Mouse (Mus musculus) midbrain, postnatal 0 days (tissue): ENCODE results near the gene Ddx10. TPM values are rescaled to one million over a fixed set of nuclear protein-coding genes. Genes with fewer than 3 reads are reported as not detected.

Source experiments
- ATAC-seq: fragments of 200-750 bp; cut with Nextera tagmentation; 2 replicates; pipeline ENCODE4 v1.8.0; 2017; ENCODE audit warnings: moderate number of reproducible peaks, mild to moderate bottlenecking, moderate TSS enrichment, moderate library complexity; ENCODE audit not compliant: low FRiP score
- DNase-seq: peaks from one replicate; pipeline ENCODE4 v3.0.0-alpha.2; 2015; ENCODE audit warnings: low spot score
- H3K27ac ChIP-seq: fragments of 300-500 bp; sonication (generic); 2 replicates; pipeline ENCODE4 v1.5.1; 2014; ENCODE audit warnings: low read depth, mild to moderate bottlenecking, low read length, mixed read lengths
- H3K27me3 ChIP-seq: fragments of 300-500 bp; sonication (generic); 2 replicates; pipeline ENCODE4 v1.6.1; 2014; ENCODE audit warnings: low read length, control low read depth, mixed read lengths; ENCODE audit not compliant: insufficient read depth
- H3K36me3 ChIP-seq: fragments of 300-500 bp; sonication (generic); 2 replicates; pipeline ENCODE4 v1.6.1; 2014; ENCODE audit warnings: low read length, control low read depth, mixed read lengths; ENCODE audit not compliant: insufficient read depth
- H3K4me1 ChIP-seq: fragments of 300-500 bp; sonication (generic); 2 replicates; pipeline ENCODE4 v1.6.1; 2014; ENCODE audit warnings: mild to moderate bottlenecking, control low read depth, antibody characterized with exemption, low read length, mixed read lengths; ENCODE audit not compliant: insufficient read depth
- H3K4me2 ChIP-seq: fragments of 300-500 bp; sonication (generic); 2 replicates; pipeline ENCODE4 v1.6.1; 2014; ENCODE audit warnings: low read depth, mild to moderate bottlenecking, low read length, mixed read lengths; ENCODE audit not compliant: poor library complexity, severe bottlenecking
- H3K4me3 ChIP-seq: fragments of 300-500 bp; sonication (generic); 2 replicates; pipeline ENCODE4 v1.5.1; 2014; ENCODE audit warnings: low read depth, mild to moderate bottlenecking, low read length, moderate library complexity
- H3K9ac ChIP-seq: fragments of 300-500 bp; sonication (generic); replicated peaks from 2 replicates; pipeline ENCODE4 v1.6.1; 2014; ENCODE audit warnings: mild to moderate bottlenecking, low read length, moderate library complexity, mixed read lengths; ENCODE audit not compliant: poor library complexity, severe bottlenecking
- H3K9me3 ChIP-seq: fragments of 300-500 bp; sonication (generic); 2 replicates; pipeline ENCODE4 v1.6.1; 2016; ENCODE audit warnings: low read length, control low read depth
- CTCF ChIP-seq: IDR thresholded peaks from 2 replicates; pipeline ENCODE4 v1.5.1; 2016; ENCODE audit warnings: antibody characterized with exemption, mild to moderate bottlenecking
- WGBS: fragments of 180-500 bp; shearing (Covaris S2); extraction: QIAGEN DNeasy Blood & Tissue Kit; methylation state at CpG from one replicate; pipeline ENCODE4 v1.1.7; 2014; 5-methylcytosine and 5-hydroxymethylcytosine counted together
- polyA plus RNA-seq: library from polyadenylated mRNA; unstranded; fragments of >200 nt; fragmentation: Nextera tagmentation; extraction: Ambion mirVana; gene quantifications from 2 replicates; pipeline ENCODE4 v1.2.1, GENCODE M21; 2015
- total RNA-seq: library from RNA; depleted of rRNA; stranded (reverse); fragments of >200 nt; gene quantifications from 2 replicates; pipeline ENCODE4 v1.2.3, GENCODE M21; 2014

Gene Ddx10
- total and polyA plus RNA-seq, 2 experiments from 2014 or later = 10.0 to 19.3 TPM

DNA sequence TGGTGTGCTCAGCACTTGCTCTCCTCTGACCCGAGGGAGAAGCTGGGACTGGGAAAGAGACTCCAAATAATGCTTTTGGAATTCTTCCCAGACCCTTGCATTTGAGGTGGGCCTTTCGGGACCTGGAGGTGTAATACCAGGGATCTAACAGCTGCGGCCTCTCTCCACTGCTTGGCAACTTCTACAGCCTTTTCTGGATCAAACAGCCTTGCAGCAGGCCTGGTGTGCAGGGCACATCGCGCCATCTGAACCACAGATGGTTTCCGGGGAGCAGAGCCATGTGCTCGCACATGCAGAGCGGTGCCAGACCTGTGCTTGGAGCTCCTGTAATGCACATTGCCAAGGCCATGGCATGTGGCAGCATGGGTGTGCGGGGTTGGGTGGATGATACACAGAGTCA lies 175.8 kb downstream of the Ddx10 start:
- TF ChIP-seq CTCF = no peak
- H3K27me3 ChIP-seq = no peaks in the 10 kb centered on the region
- no peak overlapping the region for H3K9ac ChIP-seq
- H3K36me3 ChIP-seq = no peaks in the 10 kb centered on the region
- H3K9me3 ChIP-seq = no peaks in the 10 kb centered on the region
- no peak overlapping the region for H3K27ac ChIP-seq
- no peak overlapping the region for H3K4me3 ChIP-seq
- peak; percentile 76 for DNase-seq
- no peaks in the 10 kb centered on the region for H3K4me1 ChIP-seq
- H3K4me2 ChIP-seq = no peak overlapping the region
- no peak for ATAC-seq
- WGBS = 79% methylated on average over 9 of the region's 9 CpGs

DNA sequence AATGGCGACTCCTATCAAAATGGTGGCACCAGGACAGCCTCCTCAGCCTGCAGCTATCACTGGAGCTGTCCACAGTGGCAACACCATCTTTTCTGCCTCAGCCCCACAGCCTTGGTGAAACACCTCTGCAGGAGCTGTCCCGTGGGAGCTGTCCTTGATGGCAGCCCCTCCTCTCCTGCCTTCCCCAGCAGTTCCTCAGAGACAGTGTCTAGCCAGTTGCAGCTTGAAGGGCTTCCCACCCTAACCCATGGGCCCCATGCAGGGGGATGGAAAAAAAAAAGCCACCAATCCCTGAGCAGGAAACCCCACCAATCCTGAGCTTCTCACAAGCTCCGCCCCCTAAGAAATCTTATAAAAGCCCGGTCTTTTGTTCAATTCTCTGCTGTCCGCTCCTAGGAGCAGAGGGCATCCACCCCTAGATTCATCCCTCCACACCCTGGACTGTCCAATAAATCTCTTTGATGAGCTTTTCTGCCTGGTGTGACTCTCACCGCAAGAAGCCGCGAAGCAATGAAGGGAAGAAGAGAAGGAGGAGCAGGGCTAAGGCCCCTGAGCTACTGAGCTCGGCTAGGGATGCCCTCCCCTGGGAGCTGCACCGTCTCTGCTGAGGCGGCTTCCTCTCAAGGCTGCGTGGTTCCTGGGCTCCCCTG lies 176.9 kb downstream of the Ddx10 start:
- no peak for TF ChIP-seq CTCF
- Histone ChIP-seq H3K9ac (no peak overlapping the region), H3K4me2 (no peak overlapping the region), H3K36me3 (no peaks in the 10 kb centered on the region), H3K4me1 (no peaks in the 10 kb centered on the region), H3K27me3 (no peaks in the 10 kb centered on the region), H3K4me3 (no peak overlapping the region), H3K9me3 (no peaks in the 10 kb centered on the region), H3K27ac (no peak overlapping the region)
- ATAC-seq (no peak), DNase-seq (no peak)
- 65% methylated on average over 12 of the region's 12 CpGs for WGBS

DNA sequence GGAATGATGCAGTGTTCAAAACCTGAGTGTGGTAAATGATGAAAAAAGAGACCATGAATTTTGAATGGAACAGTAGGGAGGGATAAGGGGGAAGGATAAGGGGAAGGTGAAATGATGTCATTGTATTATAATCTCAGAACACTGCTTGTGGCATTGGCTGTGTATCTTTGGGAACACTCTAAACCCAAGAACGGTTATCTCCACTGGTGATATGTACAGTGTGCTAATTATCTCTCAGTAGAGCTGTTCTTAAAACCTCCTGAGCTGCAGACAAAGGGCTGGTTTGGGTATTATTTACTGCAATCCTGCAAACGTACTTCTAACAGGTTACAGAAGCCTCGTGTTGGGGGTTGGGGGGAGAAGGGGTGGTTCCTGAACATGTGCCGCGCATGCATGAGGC lies 179.7 kb downstream of the Ddx10 start:
- TF ChIP-seq CTCF = no peak
- Histone ChIP-seq H3K4me1 (no peaks in the 10 kb centered on the region), H3K4me2 (no peak overlapping the region), H3K36me3 (no peaks in the 10 kb centered on the region), H3K9ac (no peak overlapping the region), H3K4me3 (no peak overlapping the region), H3K9me3 (no peaks in the 10 kb centered on the region), H3K27ac (no peak overlapping the region), H3K27me3 (no peaks in the 10 kb centered on the region)
- 85% methylated on average over 5 of the region's 5 CpGs for WGBS
- ATAC-seq (no peak), DNase-seq (no peak)

DNA sequence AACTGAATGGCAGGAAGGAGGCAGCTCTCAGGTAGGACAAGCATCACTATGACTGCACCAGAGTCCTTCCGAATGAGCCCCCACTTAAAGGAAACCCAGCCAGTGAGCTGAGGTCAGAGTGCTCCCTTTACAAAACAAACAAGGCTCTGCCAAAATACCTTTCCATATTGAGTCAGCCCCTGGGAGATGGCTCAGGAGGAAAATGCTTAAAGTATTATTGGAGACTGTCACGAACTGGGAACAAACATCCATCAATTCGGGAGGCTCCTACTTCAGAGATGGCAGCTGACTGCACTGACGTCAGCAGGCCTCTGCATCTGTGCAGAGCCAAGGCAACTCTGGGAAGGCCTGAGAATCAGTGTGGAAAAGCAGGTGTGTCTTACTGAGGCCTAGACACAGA lies 181.4 kb downstream of the Ddx10 start:
- TF ChIP-seq CTCF = no peak
- Histone ChIP-seq H3K27me3 (no peaks in the 10 kb centered on the region), H3K4me3 (no peak overlapping the region), H3K27ac (no peak overlapping the region), H3K9me3 (no peaks in the 10 kb centered on the region; the same call in 1 of the 2 replicates), H3K4me1 (no peaks in the 10 kb centered on the region), H3K9ac (no peak overlapping the region), H3K36me3 (no peaks in the 10 kb centered on the region), H3K4me2 (no peak overlapping the region)
- ATAC-seq (no peak), DNase-seq (no peak)
- WGBS = 54% methylated on average over 4 of the region's 4 CpGs

DNA sequence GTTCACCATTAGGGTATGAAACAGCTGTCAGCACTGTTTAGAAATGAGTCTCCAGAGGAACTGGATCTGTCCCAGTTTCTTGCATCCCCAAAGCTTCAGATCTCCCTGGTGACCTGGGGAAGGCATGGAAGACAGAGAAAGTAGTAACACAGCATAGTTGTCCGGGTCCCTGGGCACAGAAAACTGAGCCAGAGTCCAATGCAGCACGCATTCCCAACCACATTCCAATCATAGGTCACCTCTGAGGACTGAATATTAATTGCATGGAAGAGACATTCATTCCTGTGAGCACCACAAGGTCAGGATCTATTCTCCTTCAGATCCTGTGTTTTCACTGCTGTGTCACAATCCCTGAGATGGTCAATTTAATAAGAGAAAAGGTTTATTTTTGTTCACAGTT lies 182.8 kb downstream of the Ddx10 start:
- Histone ChIP-seq H3K9me3 (no peaks in the 10 kb centered on the region; the same call in 1 of the 2 replicates), H3K4me3 (no peak overlapping the region), H3K4me1 (no peaks in the 10 kb centered on the region), H3K36me3 (no peaks in the 10 kb centered on the region), H3K4me2 (no peak overlapping the region), H3K27ac (no peak overlapping the region), H3K9ac (no peak overlapping the region), H3K27me3 (no peaks in the 10 kb centered on the region)
- DNase-seq = no peak
- TF ChIP-seq CTCF = no peak
- no peak for ATAC-seq
- 66% methylated on average over 2 of the region's 2 CpGs for WGBS

DNA sequence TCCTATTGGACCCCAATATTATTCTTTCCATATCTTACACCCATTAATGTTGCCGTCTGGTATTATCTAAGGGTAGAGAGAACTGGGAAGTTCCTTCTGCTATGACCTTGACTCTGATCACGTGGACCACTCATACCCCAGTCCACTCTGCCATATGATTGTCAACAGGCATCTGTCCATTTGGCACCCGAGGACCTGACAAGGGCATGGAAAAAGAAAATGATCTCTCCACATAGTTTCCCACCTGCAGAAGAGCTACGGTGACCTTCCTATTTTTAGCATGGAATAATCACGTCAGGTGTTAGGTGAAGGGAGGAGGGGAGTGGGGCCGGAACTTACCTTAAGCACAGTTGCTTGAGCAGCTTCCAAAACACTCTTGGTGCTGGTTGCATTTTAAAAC lies 183.3 kb downstream of the Ddx10 start:
- H3K27ac ChIP-seq = no peak overlapping the region
- no peak overlapping the region for H3K4me2 ChIP-seq
- DNase-seq = no peak
- no peak overlapping the region for H3K9ac ChIP-seq
- WGBS = 83% methylated on average over 6 of the region's 6 CpGs
- ATAC-seq = no peak
- H3K36me3 ChIP-seq = no peaks in the 10 kb centered on the region
- no peaks in the 10 kb centered on the region; the same call in 1 of the 2 replicates for H3K9me3 ChIP-seq
- no peaks in the 10 kb centered on the region for H3K27me3 ChIP-seq
- H3K4me3 ChIP-seq = no peak overlapping the region
- no peaks in the 10 kb centered on the region for H3K4me1 ChIP-seq
- no peak for TF ChIP-seq CTCF
